Mouse (Mus musculus) heart, postnatal 0 days (tissue): ENCODE data around the gene Art4.

Experiments
- CTCF ChIP-seq: IDR thresholded peaks from 2 replicates; pipeline ENCODE4 v1.5.1; 2016; ENCODE audit warnings: antibody characterized with exemption, control low read depth, low read depth
- EP300 ChIP-seq: IDR thresholded peaks from 2 replicates; pipeline ENCODE4 v1.6.1; 2016; ENCODE audit warnings: antibody characterized with exemption, low read depth

DNA sequence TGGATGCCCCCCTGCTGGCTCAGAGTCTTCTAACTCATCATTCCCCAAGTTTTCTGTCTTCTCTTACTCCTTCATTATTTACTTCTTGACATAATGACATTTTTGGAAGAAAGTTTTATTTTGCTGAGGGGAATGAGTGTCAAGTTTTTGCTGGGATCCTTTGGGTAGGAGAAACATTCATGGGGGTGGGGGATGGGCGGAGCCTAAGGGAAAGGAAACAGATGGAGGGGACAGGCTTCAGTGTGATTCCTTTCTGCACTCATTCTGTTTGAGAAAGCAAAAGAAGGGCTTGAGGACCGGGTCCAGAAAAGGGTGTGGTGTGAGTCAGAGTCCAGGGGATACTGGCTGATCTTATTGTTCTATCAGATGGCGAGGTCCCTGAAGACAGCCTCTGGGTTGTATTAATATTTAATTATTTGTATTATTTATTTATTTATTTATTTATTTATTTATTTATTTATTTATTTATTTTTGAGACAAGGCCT, 25.9 kb upstream of the Art4 start:
- no peak for TF ChIP-seq EP300
- TF ChIP-seq CTCF = no peak
